Mouse (Mus musculus) kidney, adult 2 months (tissue): ENCODE results near the gene Ninl.

Experiments used
- CTCF ChIP-seq: fragments of 200-500 bp; conservative IDR thresholded peaks from 2 replicates; pipeline ENCODE4 v1.5.1; 2011; ENCODE audit warnings: low read depth, mild to moderate bottlenecking, control low read depth, low read length, moderate library complexity, mixed read lengths; ENCODE audit not compliant: insufficient read depth, insufficient read length
- POLR2A ChIP-seq: fragments of 200-500 bp; IDR thresholded peaks from one replicate; pipeline ENCODE4 v1.6.1; 2011; ENCODE audit warnings: low read depth, low read length, control low read depth

DNA sequence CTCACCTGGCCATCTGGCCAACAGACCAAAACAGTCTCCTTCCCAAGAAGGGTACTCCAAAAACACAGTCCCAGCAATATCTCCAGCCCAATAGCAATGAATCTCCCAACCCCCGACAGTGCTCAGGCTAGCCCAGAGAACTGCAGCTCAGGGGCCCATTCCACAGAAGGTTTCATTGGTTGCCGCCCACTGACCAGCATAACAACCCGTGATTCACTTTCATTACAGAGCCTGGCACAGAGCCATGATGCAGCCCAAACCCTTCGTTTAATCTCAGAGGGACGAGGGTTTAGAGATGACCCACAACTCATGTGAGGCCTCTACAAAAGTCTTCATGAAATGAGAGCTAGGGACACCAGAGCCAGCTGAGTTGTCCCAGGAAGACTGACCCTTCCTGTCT lies 90.4 kb downstream of the Ninl start:
- TF ChIP-seq POLR2A (no peak), CTCF (no peak)
